Mouse (Mus musculus): ENCODE measurements around the gene Stx3.

Gene Stx3

GRCm38 (mm10) chr19:11819143-11819700 lies at the start of gene Stx3:
TSS of gene Stx3 (minus strand) at chr19:11819403.
- no peak for DNase-seq

DNA sequence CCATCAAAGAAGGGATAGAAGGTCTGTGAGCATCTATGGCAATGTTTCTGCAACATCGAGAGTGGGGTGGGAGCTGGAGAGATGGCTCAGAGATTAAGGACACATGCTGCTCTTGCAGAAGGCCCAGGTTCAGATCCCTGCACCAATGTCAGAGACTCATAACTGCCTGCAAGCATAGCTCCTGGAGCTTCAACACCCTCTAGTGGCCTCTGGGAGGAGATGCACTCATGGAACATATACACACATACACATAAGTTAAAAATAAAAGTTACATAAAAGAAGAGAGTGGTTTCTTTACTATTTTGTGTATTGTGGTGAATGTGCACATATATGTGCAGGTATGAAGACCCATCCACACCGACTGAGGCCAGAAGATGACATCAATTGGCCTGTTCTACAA lies 48.6 kb upstream of the Stx3 start:
- no peak for DNase-seq

DNA sequence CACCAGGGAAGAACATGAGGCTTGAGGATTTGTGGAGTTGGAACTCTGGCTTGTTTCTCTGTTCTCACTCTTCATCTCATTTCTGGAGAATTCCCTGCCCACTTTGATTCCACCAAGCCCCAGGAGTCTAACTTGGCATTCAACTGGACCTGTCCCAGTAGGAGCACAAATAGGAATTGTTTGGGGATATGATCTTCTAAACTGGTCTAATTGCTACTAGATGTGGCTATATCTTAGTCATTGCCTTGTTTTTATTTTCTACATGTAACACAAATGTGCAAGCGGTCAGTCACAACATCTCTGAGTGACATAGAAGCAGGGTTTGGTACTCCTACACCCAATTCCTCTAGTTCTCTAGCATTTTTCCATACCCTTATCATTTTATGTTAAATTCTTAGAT lies 41.8 kb upstream of the Stx3 start, which contains the start of gene Olfr1418:
Gene Olfr1418, minus strand, starts transcription at position 101 of the 400 bp plus-strand sequence.
- no peak for DNase-seq

GRCm38 (mm10) chr19:11856506-11856905 lies 37.3 kb upstream of the Stx3 start:
- DNase-seq = no peak

DNA sequence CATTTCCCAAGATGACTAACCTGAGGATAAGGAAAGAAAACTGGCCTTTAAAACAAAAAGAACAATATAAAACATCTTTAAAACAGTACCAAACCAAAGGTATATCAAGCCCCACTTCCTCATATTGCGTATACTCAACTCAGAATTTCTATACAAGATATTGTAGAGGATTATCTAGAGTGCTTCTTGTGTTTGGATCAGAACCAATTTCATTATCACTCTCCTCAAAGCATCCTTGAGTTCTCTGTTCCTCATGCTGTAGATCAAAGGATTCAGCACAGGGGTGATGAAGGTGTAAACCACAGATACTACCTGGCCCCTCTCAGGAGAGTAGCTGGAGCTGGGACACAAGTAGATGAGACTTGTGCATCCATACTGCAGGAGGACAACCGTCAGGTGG lies 35.6 kb upstream of the Stx3 start:
- DNase-seq = no peak

DNA sequence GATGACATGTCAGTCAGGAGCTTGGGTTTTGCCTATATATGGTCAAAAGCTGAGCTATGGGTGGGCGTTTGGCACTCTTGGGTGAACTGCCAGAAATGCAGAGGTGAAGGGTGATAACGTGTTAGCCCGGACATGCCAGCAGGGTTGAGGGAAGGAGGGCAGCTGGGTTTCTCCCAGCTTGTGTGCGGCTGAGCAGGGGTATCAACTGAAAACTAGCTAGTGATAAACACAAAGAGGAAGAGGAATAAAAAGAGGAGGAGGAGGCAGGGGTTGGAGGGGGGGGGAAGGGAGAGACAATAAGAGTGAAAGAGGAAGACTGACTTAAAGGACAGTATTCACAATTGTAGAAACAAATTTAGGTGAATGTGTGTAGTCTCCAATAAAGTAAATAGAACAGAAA lies 33.4 kb upstream of the Stx3 start:
- no peak for DNase-seq

GRCm38 (mm10) chr19:11846333-11846732 lies 27.1 kb upstream of the Stx3 start:
- DNase-seq = no peak

GRCm38 (mm10) chr19:11839119-11839518 lies 19.9 kb upstream of the Stx3 start, which contains the start of gene Olfr1417:
TSS of gene Olfr1417 (minus strand) at chr19:11839219.
- no peak for DNase-seq

DNA sequence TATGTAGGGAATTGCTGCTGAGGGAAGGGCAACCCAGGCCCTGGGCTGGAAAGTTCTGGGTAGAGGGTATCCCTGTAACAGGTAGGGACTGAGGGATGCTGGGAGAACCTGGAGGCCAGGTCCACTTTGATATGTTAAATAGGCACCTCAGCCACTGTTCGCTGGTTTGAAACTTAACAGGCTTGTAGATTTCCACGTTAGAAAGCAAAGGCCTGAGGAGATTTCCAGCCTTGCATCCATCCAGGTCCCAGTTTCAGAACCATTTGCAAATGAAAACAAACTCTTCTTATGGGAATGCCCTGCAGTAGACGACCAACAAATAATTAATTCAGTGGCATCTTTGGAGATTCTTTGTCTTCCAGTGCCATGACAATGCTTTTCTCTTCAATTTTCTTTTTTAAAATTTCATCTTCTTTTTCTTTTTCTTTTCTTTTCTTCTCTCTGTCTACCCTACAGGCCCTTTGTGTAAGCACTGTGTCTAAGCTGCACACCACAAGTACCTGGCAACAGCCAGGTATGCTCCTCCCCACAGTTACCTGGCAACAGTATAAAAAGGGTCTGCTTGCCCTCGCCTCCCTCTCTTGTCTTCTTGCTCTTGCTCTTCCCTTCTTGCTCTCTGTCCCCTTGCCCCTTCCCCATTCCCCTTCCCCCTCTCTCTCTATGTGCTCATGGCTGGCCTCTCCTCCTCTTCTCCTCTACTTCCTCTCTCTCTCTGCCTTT lies 4.3 kb upstream of the Stx3 start:
- DNase-seq = no peak

DNA sequence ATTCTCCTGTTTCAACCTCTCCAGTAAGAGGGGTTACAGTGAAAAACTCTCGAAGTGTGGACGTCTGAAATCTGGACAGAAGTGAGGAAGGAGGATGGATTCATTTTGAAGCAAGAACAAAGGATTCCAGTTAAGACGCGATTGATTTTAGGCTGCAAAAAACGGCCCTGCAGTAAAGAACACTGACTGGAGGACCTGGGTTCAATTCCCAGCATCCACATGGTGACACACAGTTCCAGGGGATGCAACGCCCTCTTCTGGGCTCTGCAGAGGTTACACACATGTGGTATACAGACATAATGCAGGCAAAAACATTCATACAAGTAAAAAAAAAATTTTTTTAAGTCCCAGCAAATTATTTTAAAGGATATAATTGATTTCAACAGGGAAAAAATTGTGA lies 1.0 kb upstream of the Stx3 start:
- peak in 1 of 2 experiments; percentile 26 for DNase-seq

DNA sequence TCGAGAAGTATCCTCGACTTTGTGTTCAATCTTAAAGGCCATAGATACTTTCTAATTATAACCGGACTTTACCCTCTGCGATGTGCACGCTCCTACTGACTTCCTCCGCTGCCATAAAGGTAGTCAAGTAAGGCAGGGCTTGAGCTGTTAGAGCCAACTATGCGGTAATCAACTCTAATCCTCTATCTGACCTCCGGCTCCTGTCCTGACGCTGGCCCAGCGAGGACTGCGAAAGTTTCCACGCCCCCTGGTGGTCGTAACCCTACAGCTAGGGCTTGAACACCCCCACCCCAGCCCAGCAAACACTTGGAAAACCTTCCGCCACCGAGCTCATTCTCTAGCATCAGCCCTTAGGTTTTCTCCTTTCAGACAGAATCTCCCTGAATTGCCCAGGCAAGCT lies 597 bp upstream of the Stx3 start:
- DNase-seq = peak; percentile 86 to 94

DNA sequence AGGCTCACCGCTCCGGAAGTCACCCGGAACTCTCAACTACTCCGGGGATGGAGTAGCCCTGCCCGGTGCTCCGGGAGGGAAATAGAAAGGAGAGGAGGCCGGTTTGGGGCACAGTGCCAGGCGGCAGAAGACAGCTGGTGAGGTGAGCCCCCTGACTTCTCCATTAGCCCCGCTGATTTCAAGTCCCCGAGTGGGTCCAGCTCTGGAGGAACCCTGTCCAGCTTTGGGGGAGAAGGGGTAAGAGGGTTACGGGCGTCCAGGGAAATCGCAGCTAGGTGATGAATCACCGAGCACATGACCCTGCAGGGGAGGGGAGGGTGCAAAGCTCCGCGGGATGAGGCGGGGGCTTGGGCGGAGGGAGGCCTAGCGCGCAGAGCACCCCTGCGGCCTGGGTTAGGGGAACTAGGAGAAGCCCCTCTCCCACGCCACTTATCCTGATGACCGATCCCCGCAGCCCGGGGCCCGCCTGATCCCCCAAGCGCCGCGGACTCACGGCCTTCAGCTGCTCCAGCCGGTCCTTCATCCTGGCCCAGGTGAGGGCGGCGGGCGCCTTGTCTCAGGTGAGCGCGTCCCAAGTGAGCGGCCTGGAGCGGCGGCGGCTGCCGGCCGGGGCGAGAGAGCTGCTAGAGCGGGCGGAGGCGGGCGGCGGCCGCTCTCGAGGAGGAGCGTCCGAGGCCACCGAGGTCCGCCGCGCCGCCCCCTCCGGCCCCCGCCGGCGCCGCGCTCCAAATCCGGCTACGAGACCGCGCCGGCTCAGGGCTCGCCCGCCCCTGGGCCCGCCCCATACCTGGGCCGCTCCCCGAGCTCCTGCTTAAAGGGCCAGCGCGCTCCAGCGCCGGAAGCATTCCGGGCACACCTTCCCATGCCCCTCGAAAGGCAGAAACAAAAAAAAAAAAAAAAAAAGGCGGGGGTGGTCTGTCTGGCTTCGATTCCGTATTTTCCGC lies 732 bp downstream of the Stx3 start:
- DNase-seq = peak; percentile 82 to 90

DNA sequence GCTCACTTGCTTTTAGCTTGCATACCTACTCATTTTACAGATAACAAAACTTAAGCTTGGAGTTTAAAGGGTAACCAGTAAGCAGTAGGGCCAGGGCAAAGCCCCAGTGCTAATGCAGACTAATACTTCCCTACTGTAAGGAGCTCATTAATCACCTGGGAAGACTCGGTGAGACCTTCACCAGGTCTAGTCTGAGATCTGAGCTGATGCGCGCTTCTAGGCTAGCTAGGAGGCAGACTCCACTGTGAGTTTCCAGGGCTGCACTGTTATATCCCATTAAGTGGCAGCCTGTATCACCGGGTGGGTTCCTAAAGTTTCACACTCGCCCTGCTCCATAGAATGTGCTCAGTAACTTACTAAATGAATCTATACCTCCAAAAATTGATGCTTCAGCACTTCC lies 1.6 kb downstream of the Stx3 start:
- peak in 1 of 2 experiments; percentile 10 for DNase-seq

GRCm38 (mm10) chr19:11816706-11817105 lies 2.5 kb downstream of the Stx3 start:
- DNase-seq = peak; percentile 42 to 54

DNA sequence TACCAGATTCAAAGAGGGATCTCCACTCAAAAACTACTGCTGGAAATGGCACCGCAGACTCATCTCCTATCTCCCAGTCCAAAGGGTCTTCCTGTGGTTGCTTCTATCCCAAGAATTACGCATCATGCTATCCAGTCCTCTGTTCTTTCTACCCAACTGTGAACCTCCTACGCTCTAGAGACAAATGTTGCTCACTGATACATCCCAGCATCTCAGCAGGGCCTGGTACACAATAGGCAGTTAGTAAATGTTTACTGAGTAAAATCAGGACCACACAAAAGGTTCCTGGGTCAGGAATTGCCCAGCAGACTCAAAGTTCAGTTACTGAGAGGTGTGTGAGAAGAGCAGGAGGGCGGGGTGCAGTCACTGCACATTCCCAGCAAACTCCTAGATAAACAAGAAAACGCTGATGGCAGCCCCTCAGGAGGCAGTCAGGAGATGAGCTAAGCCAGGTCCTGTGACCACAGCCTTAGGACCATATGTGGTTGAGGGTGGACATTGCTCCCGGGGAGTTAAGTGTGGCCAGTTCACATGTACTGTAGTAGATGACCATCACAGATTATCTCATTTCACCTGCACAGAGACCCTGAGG lies 4.4 kb downstream of the Stx3 start:
- DNase-seq = peak; percentile 72 to 86

- DNase-seq = peak; percentile 16 to 21
Observed at GRCm38 (mm10) chr19:11813649-11814048, 5.6 kb downstream of the Stx3 start.

DNA sequence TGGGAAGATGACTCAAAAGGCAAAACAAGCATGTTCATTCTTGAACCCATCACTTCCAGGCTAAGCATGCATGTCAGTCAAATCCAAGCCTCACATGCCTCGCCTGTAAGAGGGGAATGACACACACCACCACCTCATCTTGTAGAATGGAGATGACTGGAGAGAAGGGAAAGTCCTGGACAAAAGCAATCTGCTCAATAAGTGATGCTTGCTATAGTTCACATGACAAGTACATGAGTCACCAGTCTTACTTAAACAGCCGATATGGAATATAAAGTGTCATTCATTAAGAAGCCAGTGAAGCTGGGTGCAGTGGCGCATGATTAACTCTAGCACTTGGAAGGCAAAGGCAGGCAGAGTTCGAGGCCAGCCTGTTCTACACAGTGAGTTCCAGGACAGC lies 6.1 kb downstream of the Stx3 start:
- DNase-seq = peak in 1 of 2 experiments; percentile 12

DNA sequence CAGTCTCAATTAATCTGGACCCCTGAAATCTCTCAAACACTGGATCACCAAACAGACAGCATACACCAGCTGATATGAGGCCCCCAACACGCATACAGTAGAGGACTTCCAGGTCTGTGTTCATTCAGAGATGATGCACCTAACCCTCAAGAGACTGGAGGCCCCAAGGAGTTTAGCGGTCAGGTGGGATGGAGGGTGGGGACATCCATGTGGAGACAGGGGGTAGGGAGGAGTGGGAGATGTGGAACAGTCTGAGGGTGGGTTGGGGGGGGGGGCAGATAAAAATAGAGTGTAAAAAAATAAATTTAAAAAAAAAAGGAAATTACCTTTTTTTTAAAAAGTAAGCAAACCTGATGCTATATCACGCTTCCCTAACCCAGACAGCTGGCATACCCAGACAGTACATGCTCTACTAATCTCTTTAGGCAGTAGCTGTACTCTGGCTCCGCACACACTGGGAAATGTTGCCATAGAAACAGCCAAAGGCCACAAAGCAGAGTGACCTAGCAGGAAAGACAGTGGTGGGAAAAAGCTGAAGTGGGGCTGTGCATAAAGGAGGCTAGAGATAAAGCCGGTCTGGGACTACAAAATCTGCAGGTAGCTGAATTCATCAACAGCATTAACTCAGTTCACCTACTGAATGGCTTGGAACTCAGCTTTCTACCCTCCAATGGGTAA lies 7.4 kb downstream of the Stx3 start:
- peak; percentile 50 to 72 for DNase-seq

DNA sequence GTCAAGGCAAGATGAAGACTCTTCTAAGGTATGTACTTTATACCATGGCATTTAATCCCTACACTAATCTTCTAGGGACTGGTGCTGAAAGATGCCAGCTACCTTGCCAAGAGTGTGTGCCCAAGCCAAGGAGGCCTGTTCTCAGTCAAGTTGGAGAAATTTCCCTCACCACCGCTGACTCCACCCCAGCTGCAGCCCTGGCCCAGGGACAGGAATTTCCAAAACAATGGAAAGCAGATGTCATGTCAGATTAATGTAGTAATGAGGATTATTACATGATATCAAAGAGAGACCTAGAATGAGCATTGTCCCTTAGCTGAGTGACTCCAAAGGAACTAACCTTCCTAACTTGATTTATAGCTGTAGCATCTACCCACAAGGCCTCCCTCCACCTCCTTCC lies 8.3 kb downstream of the Stx3 start:
- DNase-seq = peak; percentile 36 to 46

- no peak for DNase-seq
Observed at GRCm38 (mm10) chr19:11810003-11810758, 9.0 kb downstream of the Stx3 start.

GRCm38 (mm10) chr19:11808452-11808851 lies 10.8 kb downstream of the Stx3 start:
- DNase-seq = no peak

DNA sequence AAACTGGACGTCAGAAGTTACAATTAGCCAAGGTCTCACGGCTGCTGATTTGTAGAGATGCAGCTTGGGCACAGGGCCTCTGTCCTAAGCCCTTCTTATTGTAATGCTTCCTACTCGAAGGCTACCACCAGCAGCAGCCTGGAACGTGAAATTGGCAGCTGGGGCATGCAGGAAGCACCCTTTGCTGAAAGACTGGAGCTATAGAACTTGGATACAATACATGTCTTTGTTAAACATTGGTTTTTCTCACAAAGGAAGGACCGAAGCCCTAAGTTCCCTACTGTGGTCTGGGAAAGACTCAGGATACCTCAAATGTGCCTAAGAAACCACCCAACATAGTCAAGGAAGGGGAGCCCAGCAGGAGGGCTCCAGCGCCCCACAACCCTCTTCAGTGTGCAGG lies 11.4 kb downstream of the Stx3 start:
- DNase-seq = no peak
